Mouse (Mus musculus) kidney, embryonic 16.5 days (tissue): ENCODE data around the gene Gprc5a. TPM values are rescaled to one million over a fixed set of nuclear protein-coding genes. Genes with fewer than 3 reads are reported as not detected.
A peak's percentile ranks its signal among the peaks of the same experiment; 100 is the strongest.

Experiments
- ATAC-seq: fragments of 200-750 bp; cut with Nextera tagmentation; 2 replicates; pipeline ENCODE4 v1.8.0; 2017; ENCODE audit warnings: moderate TSS enrichment; ENCODE audit not compliant: low FRiP score, low TSS enrichment
- H3K27ac ChIP-seq: fragments of 300-500 bp; sonication (generic); 2 replicates; pipeline ENCODE4 v1.5.1; 2014; ENCODE audit warnings: low read length
- H3K27me3 ChIP-seq: fragments of 300-500 bp; sonication (generic); 2 replicates; pipeline ENCODE4 v1.6.1; 2014; ENCODE audit warnings: low read length, control low read depth, mixed read lengths; ENCODE audit not compliant: insufficient read depth
- H3K36me3 ChIP-seq: fragments of 300-500 bp; sonication (generic); 2 replicates; pipeline ENCODE4 v1.6.1; 2014; ENCODE audit warnings: low read length, control low read depth, mixed read lengths; ENCODE audit not compliant: insufficient read depth
- H3K4me1 ChIP-seq: fragments of 300-500 bp; sonication (generic); 2 replicates; pipeline ENCODE4 v1.6.1; 2014; ENCODE audit warnings: low read length, control low read depth, mixed read lengths; ENCODE audit not compliant: insufficient read depth
- H3K4me2 ChIP-seq: fragments of 300-500 bp; sonication (generic); replicated peaks from 2 replicates; pipeline ENCODE4 v1.6.1; 2014; ENCODE audit warnings: low read depth, low read length
- H3K4me3 ChIP-seq: fragments of 300-500 bp; sonication (generic); 2 replicates; pipeline ENCODE4 v1.5.1; 2014; ENCODE audit warnings: mild to moderate bottlenecking, low read length
- H3K9ac ChIP-seq: fragments of 300-500 bp; sonication (generic); replicated peaks from 2 replicates; pipeline ENCODE4 v1.6.1; 2014; ENCODE audit warnings: low read length
- H3K9me3 ChIP-seq: fragments of 300-500 bp; sonication (generic); 2 replicates; pipeline ENCODE4 v1.6.1; 2016; ENCODE audit warnings: low read length, control low read depth
- WGBS: fragments of 180-500 bp; shearing (Covaris S2); extraction: QIAGEN DNeasy Blood & Tissue Kit; methylation state at CpG from one replicate; pipeline ENCODE4 v1.1.7; 2014; 5-methylcytosine and 5-hydroxymethylcytosine counted together
- polyA plus RNA-seq: library from polyadenylated mRNA; unstranded; fragments of >200 nt; fragmentation: Nextera tagmentation; extraction: Ambion mirVana; gene quantifications from 2 replicates; pipeline ENCODE4 v1.2.1, GENCODE M21; 2015

The Gprc5a gene
- polyA plus RNA-seq, 1 experiment from 2014 or later = 16.7 TPM

GRCm38 (mm10) chr6:135040275-135040871 is 25.1 kb upstream of the Gprc5a start:
- 0 out of 2 replicates have a peak, but pooled peaks have one; percentile 49 for ATAC-seq

GRCm38 (mm10) chr6:135041930-135042329 is 23.5 kb upstream of the Gprc5a start:
- no peaks in the 10 kb centered on the region for H3K27me3 ChIP-seq
- H3K27ac ChIP-seq = no peak overlapping the region
- no peak overlapping the region for H3K4me2 ChIP-seq
- 77% methylated on average over 3 of the region's 3 CpGs for WGBS
- H3K4me1 ChIP-seq = peaks cover 11% of the 10 kb centered on the region
- H3K9ac ChIP-seq = no peak overlapping the region
- H3K9me3 ChIP-seq = no peaks in the 10 kb centered on the region; the same call in 1 of the 2 replicates
- ATAC-seq = no peak
- H3K4me3 ChIP-seq = no peak overlapping the region
- H3K36me3 ChIP-seq = no peaks in the 10 kb centered on the region

More at GRCm38 (mm10) chr6:135040275-135040871, 25.1 kb upstream of the Gprc5a start:
- 2% methylated on average over 21 of the region's 21 CpGs for WGBS
- H3K27ac ChIP-seq = no peak overlapping the region
- no peaks in the 10 kb centered on the region for H3K36me3 ChIP-seq
- peaks cover 11% of the 10 kb centered on the region for H3K4me1 ChIP-seq
- H3K27me3 ChIP-seq = no peaks in the 10 kb centered on the region
- H3K9ac ChIP-seq = peak overlapping the region; percentile 7
- peak overlapping the region; percentile 51 for H3K4me2 ChIP-seq
- peak overlapping the region; percentile 21 for H3K4me3 ChIP-seq
- H3K9me3 ChIP-seq = no peaks in the 10 kb centered on the region; the same call in 1 of the 2 replicates

- ATAC-seq = no peak
- Histone ChIP-seq H3K4me2 (no peak overlapping the region), H3K4me3 (no peak overlapping the region), H3K36me3 (no peaks in the 10 kb centered on the region), H3K27me3 (no peaks in the 10 kb centered on the region), H3K4me1 (peaks cover 9% of the 10 kb centered on the region), H3K9ac (no peak overlapping the region), H3K27ac (no peak overlapping the region), H3K9me3 (no peaks in the 10 kb centered on the region)
- WGBS = 78% methylated on average over 9 of the region's 9 CpGs
Measured at GRCm38 (mm10) chr6:135047276-135047675, 18.2 kb upstream of the Gprc5a start.

GRCm38 (mm10) chr6:135048509-135048908 is 16.9 kb upstream of the Gprc5a start:
- Histone ChIP-seq H3K4me1 (peaks cover 9% of the 10 kb centered on the region), H3K4me3 (no peak overlapping the region), H3K36me3 (no peaks in the 10 kb centered on the region), H3K27ac (no peak overlapping the region), H3K4me2 (no peak overlapping the region), H3K9me3 (no peaks in the 10 kb centered on the region), H3K9ac (no peak overlapping the region), H3K27me3 (no peaks in the 10 kb centered on the region)
- 36% methylated on average over 6 of the region's 6 CpGs for WGBS
- peak; percentile 57; the same call in 1 of the 2 replicates for ATAC-seq

DNA sequence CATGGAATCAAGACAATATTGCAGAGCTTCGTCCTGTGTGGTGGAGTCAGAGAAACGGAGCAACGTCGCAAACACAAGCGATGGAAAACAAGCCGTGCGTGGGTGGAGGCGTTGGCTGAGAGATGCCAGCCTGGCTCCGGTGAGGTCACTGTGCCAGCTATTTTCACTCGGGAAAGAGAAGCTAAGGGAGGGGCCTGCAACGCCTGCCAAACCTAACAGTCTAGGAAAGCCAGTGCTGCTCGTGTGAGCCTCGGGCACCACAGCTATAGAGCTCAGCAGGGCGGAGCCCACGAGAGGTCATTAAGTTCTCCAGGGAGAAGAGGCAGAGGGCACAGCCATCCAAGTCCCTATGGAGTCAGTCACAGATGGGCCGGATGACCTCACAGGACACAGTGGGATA is 16.5 kb upstream of the Gprc5a start:
- H3K36me3 ChIP-seq = no peaks in the 10 kb centered on the region
- H3K9ac ChIP-seq = no peak overlapping the region
- ATAC-seq = peak; percentile 55; the same call in 1 of the 2 replicates

GRCm38 (mm10) chr6:135053789-135054188 is 11.7 kb upstream of the Gprc5a start:
- Histone ChIP-seq H3K27me3 (no peaks in the 10 kb centered on the region), H3K36me3 (no peaks in the 10 kb centered on the region), H3K4me2 (no peak overlapping the region), H3K9ac (no peak overlapping the region), H3K4me3 (no peak overlapping the region), H3K4me1 (peaks cover 10% of the 10 kb centered on the region), H3K27ac (no peak overlapping the region), H3K9me3 (no peaks in the 10 kb centered on the region)
- ATAC-seq = no peak
- 81% methylated on average over 3 of the region's 3 CpGs for WGBS

More for the DNA sequence above, 16.5 kb upstream of the Gprc5a start:
- 40% methylated on average over 16 of the region's 16 CpGs for WGBS
- H3K9me3 ChIP-seq = no peaks in the 10 kb centered on the region
- H3K4me2 ChIP-seq = no peak overlapping the region
- H3K27ac ChIP-seq = no peak overlapping the region
- H3K4me1 ChIP-seq = peaks cover 9% of the 10 kb centered on the region
- H3K27me3 ChIP-seq = no peaks in the 10 kb centered on the region
- no peak overlapping the region for H3K4me3 ChIP-seq

- H3K9me3 ChIP-seq = no peaks in the 10 kb centered on the region
- ATAC-seq = no peak
- WGBS = 40% methylated on average over 4 of the region's 4 CpGs
Measured at GRCm38 (mm10) chr6:135055882-135056281, 9.6 kb upstream of the Gprc5a start.

GRCm38 (mm10) chr6:135060728-135061127 is 4.7 kb upstream of the Gprc5a start:
- no peaks in the 10 kb centered on the region for H3K27me3 ChIP-seq
- no peak for ATAC-seq
- no peak overlapping the region for H3K4me2 ChIP-seq
- no peak overlapping the region for H3K4me3 ChIP-seq
- peaks cover 11% of the 10 kb centered on the region for H3K4me1 ChIP-seq
- no peaks in the 10 kb centered on the region for H3K9me3 ChIP-seq
- WGBS = 91% methylated on average over 4 of the region's 4 CpGs
- H3K27ac ChIP-seq = no peak overlapping the region
- no peak overlapping the region for H3K9ac ChIP-seq
- no peaks in the 10 kb centered on the region for H3K36me3 ChIP-seq

More at GRCm38 (mm10) chr6:135055882-135056281, 9.6 kb upstream of the Gprc5a start:
- no peaks in the 10 kb centered on the region for H3K36me3 ChIP-seq
- H3K4me1 ChIP-seq = 0 out of 2 replicates have a peak, but pooled peaks cover 5% of the 10 kb centered on the region
- no peak overlapping the region for H3K9ac ChIP-seq
- no peak overlapping the region for H3K4me3 ChIP-seq
- H3K27me3 ChIP-seq = no peaks in the 10 kb centered on the region
- no peak overlapping the region for H3K4me2 ChIP-seq
- H3K27ac ChIP-seq = no peak overlapping the region

DNA sequence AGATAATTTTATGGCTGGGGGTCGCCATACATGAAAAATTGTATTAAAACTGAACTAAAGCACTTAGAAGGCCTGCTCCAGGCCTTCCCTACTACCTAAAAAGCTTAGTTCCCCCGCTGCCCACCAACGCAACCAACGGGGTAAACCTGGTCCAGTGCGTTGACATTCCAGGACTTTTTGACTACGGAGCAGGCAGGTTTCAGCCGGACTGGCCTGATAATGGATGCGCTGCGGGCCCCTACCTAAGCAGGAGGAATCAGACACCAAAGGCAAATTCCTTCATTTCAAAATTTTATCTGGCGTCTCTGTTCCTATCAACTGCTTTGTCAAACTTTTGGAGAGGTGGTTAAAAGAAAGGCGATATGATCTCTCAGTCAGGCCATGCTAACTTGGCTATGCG is 830 bp upstream of the Gprc5a start:
- WGBS = 74% methylated on average over 12 of the region's 12 CpGs
- Histone ChIP-seq H3K36me3 (no peaks in the 10 kb centered on the region), H3K9ac (no peak overlapping the region), H3K4me3 (no peak overlapping the region), H3K4me1 (peaks cover 26% of the 10 kb centered on the region), H3K27me3 (no peaks in the 10 kb centered on the region), H3K27ac (0 out of 2 replicates have a peak overlapping the region, but pooled peaks have one; percentile 39), H3K4me2 (no peak overlapping the region; the same call in 1 of the 2 replicates), H3K9me3 (no peaks in the 10 kb centered on the region)
- ATAC-seq = no peak

DNA sequence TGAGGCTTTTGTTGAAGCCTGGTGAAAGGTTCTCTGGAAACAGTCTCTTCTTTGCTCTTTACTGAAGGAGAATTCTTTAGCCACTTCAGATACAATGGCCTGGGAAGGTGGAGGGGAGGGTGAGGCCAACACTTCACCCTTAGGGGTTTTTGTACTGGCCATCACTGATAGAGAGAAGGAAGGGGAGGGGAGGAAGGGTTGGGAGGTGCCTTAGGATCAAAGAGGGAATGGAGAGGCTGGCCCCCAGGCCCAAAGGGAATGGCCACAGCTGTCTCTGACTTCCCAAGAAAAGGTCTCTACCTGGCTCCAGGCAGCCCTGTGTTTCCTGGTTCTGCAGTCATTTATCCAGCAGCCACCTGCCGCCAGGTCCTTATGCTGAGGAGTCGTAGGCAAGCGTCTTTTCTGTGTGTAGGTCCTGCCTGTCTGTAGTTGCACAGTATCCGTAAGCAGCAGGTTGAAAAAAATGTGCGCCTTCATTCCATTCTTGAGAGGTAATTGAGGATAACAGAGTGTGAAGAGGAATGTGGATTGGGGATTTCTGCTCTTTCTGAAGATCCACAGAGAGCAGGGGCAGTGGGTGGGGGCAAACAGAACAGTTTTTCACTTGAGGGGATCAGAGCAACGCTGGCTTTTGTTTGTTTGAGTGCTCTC is 1.5 kb downstream of the Gprc5a start:
- Histone ChIP-seq H3K4me3 (peak overlapping the region; percentile 6; the same call in 1 of the 2 replicates), H3K27ac (no peak overlapping the region), H3K4me1 (peaks cover 29% of the 10 kb centered on the region), H3K9ac (no peak overlapping the region), H3K9me3 (no peaks in the 10 kb centered on the region), H3K36me3 (no peaks in the 10 kb centered on the region), H3K27me3 (no peaks in the 10 kb centered on the region), H3K4me2 (peak overlapping the region; percentile 87; the same call in 1 of the 2 replicates)
- 38% methylated on average over 6 of the region's 6 CpGs for WGBS
- ATAC-seq = no peak
